Mouse (Mus musculus): ENCODE results near the gene Pdia5. TPM values are rescaled to one million over a fixed set of nuclear protein-coding genes. Genes with fewer than 3 reads are reported as not detected.

Gene Pdia5
- total and polyA plus RNA-seq, 3 experiments: not detected

GRCm38 (mm10) chr16:35450018-35450630 is 40.5 kb downstream of the Pdia5 start:
- Histone ChIP-seq H3K4me1 (ENCODE audit: control insufficient read depth in 1 of 2, insufficient read depth in 2 of 2, low read length in 2 of 2) (no peaks in the 10 kb centered on the region), H3K9ac (ENCODE audit: control insufficient read depth, low read depth, low read length, poor library complexity, severe bottlenecking) (no peak overlapping the region)

GRCm38 (mm10) chr16:35442026-35442415 is 48.7 kb downstream of the Pdia5 start:
- Histone ChIP-seq H3K4me3 (ENCODE audit: control insufficient read depth in 1 of 2, insufficient read depth in 1 of 2, low read depth in 2 of 2, low read length in 2 of 2) (no peak overlapping the region), H3K9ac (ENCODE audit: control insufficient read depth, low read depth, low read length, poor library complexity, severe bottlenecking) (no peak overlapping the region), H3K27me3 (ENCODE audit: control insufficient read depth in 1 of 2, insufficient read depth in 2 of 2, low read length in 2 of 2) (no peaks in the 10 kb centered on the region), H3K9me3 (replicated peaks; ENCODE audit: insufficient read depth, low read length) (no peaks in the 10 kb centered on the region), H3K4me1 (ENCODE audit: control insufficient read depth in 1 of 2, insufficient read depth in 2 of 2, low read length in 2 of 2) (no peaks in the 10 kb centered on the region), H3K36me3 (ENCODE audit: control insufficient read depth in 1 of 2, insufficient read depth in 2 of 2, low read length in 2 of 2) (no peaks in the 10 kb centered on the region), H3K79me2 (ENCODE audit: control insufficient read depth, insufficient read depth, low read length, poor library complexity) (no peaks in the 10 kb centered on the region), H3K27ac (ENCODE audit: control insufficient read depth, low read depth, low read length) (no peak overlapping the region)
- TF ChIP-seq MYB (IDR thresholded peaks at IDR 0.05; ENCODE audit: low read depth, low read length) (no peak), POLR2AphosphoS2 (IDR thresholded peaks at IDR 0.05; ENCODE audit: low read length) (no peak), TAL1 (IDR thresholded peaks at IDR 0.05; ENCODE audit: low read length) (no peak), ETS1 (IDR thresholded peaks at IDR 0.05; ENCODE audit: low read depth, low read length) (no peak), CHD2 (IDR thresholded peaks at IDR 0.05; ENCODE audit: low read length) (no peak), EP300 (IDR thresholded peaks at IDR 0.05; ENCODE audit: low read depth in 1 of 2, low read length in 2 of 2) (no peak), MXI1 (IDR thresholded peaks at IDR 0.05; ENCODE audit: low read depth, low read length) (no peak)
- DNase-seq (ENCODE audit: low read depth, low spot score): no peak

More at GRCm38 (mm10) chr16:35450018-35450630, 40.5 kb downstream of the Pdia5 start:
- no peaks in the 10 kb centered on the region for H3K9me3 ChIP-seq (replicated peaks; ENCODE audit: insufficient read depth, low read length)
- H3K27me3 ChIP-seq (ENCODE audit: control insufficient read depth in 1 of 2, insufficient read depth in 2 of 2, low read length in 2 of 2): no peaks in the 10 kb centered on the region
- no peaks in the 10 kb centered on the region for H3K36me3 ChIP-seq (ENCODE audit: control insufficient read depth in 1 of 2, insufficient read depth in 2 of 2, low read length in 2 of 2)
- H3K27ac ChIP-seq (ENCODE audit: control insufficient read depth, low read depth, low read length): no peak overlapping the region
- no peak for DNase-seq (ENCODE audit: low read depth, low spot score)
- H3K79me2 ChIP-seq (ENCODE audit: control insufficient read depth, insufficient read depth, low read length, poor library complexity): no peaks in the 10 kb centered on the region
- H3K4me3 ChIP-seq (ENCODE audit: control insufficient read depth in 1 of 2, insufficient read depth in 1 of 2, low read depth in 2 of 2, low read length in 2 of 2): no peak overlapping the region
- TF ChIP-seq POLR2AphosphoS2 (IDR thresholded peaks at IDR 0.05; ENCODE audit: low read length): no peak
- no peak for TF ChIP-seq ZMIZ1 (IDR thresholded peaks at IDR 0.05; ENCODE audit: low read depth, low read length)
- no peak for TF ChIP-seq MYB (IDR thresholded peaks at IDR 0.05; ENCODE audit: low read depth, low read length)
- TF ChIP-seq RCOR1 (IDR thresholded peaks at IDR 0.05; ENCODE audit: low read depth, low read length): no peak
- no peak for TF ChIP-seq MEF2A (IDR thresholded peaks at IDR 0.05; ENCODE audit: extremely low read depth, insufficient replicate concordance, low read depth, low read length, poor library complexity, severe bottlenecking)
- no peak for TF ChIP-seq TAL1 (IDR thresholded peaks at IDR 0.05; ENCODE audit: low read length)

GRCm38 (mm10) chr16:35441346-35442025 is 49.2 kb downstream of the Pdia5 start:
- Histone ChIP-seq H3K4me1 (ENCODE audit: control insufficient read depth in 1 of 2, insufficient read depth in 2 of 2, low read length in 2 of 2) (no peaks in the 10 kb centered on the region), H3K9ac (ENCODE audit: control insufficient read depth, low read depth, low read length, poor library complexity, severe bottlenecking) (no peak overlapping the region), H3K4me3 (ENCODE audit: control insufficient read depth in 1 of 2, insufficient read depth in 1 of 2, low read depth in 2 of 2, low read length in 2 of 2) (no peak overlapping the region), H3K27ac (ENCODE audit: control insufficient read depth, low read depth, low read length) (no peak overlapping the region), H3K36me3 (ENCODE audit: control insufficient read depth in 1 of 2, insufficient read depth in 2 of 2, low read length in 2 of 2) (no peaks in the 10 kb centered on the region), H3K27me3 (ENCODE audit: control insufficient read depth in 1 of 2, insufficient read depth in 2 of 2, low read length in 2 of 2) (no peaks in the 10 kb centered on the region), H3K9me3 (replicated peaks; ENCODE audit: insufficient read depth, low read length) (no peaks in the 10 kb centered on the region), H3K79me2 (ENCODE audit: control insufficient read depth, insufficient read depth, low read length, poor library complexity) (no peaks in the 10 kb centered on the region)
- TF ChIP-seq TCF12 (IDR thresholded peaks at IDR 0.05; ENCODE audit: low read depth, low read length): no peak
- no peak for TF ChIP-seq BHLHE40 (IDR thresholded peaks at IDR 0.05; ENCODE audit: borderline replicate concordance, low read depth, low read length)
- no peak for TF ChIP-seq USF2 (IDR thresholded peaks at IDR 0.05; ENCODE audit: borderline replicate concordance in 1 of 2, insufficient read depth in 1 of 2, low read depth in 1 of 2, low read length in 2 of 2)
- TF ChIP-seq USF1 (IDR thresholded peaks at IDR 0.05; ENCODE audit: low read depth, low read length): no peak
- TF ChIP-seq RCOR1 (IDR thresholded peaks at IDR 0.05; ENCODE audit: low read depth, low read length): no peak
- no peak for TF ChIP-seq MAFK (IDR thresholded peaks at IDR 0.05; ENCODE audit: borderline replicate concordance, low read depth, low read length)
- no peak for TF ChIP-seq ETS1 (IDR thresholded peaks at IDR 0.05; ENCODE audit: low read depth, low read length)
- TF ChIP-seq GABPA (IDR thresholded peaks at IDR 0.05; ENCODE audit: low read depth, low read length): no peak
- TF ChIP-seq NRF1 (IDR thresholded peaks at IDR 0.05; ENCODE audit: insufficient read depth, low read depth, low read length, poor library complexity, severe bottlenecking): no peak
- no peak for DNase-seq (ENCODE audit: low read depth, low spot score)

Measured in MEL (cell line).